Mouse (Mus musculus) gastrocnemius, postnatal 36 days (tissue): ENCODE data around the gene Daam1. TPM values are rescaled to one million over a fixed set of nuclear protein-coding genes. Genes with fewer than 3 reads are reported as not detected.
A peak's percentile ranks its signal among the peaks of the same experiment; 100 is the strongest.

Source experiments
- DNase-seq, 2 experiments: peaks; one replicate each; pipeline ENCODE4 v3.0.0; 2022
- intact Hi-C: fragments of 180-260 bp; cut with DNase I; formaldehyde crosslinking; loops from one replicate; pipeline ENCODE4 v1.15.1; 2025
- total RNA-seq, 2 experiments: library from RNA; stranded (reverse); gene quantifications; 2 replicates each; pipeline ENCODE4 v1.2.3; 2021

Daam1 gene
- total RNA-seq, 2 experiments from 2014 or later: 9.7 to 10.6 TPM

GRCm38 (mm10) chr12:71854191-71854590, 23.3 kb downstream of the Daam1 start:
- DNase-seq: no peak
- intact Hi-C loops: no loop called here

GRCm38 (mm10) chr12:71855730-71856479, 25.0 kb downstream of the Daam1 start:
- intact Hi-C loops: no loop called here
- DNase-seq: peak; percentile 55 to 59

DNA sequence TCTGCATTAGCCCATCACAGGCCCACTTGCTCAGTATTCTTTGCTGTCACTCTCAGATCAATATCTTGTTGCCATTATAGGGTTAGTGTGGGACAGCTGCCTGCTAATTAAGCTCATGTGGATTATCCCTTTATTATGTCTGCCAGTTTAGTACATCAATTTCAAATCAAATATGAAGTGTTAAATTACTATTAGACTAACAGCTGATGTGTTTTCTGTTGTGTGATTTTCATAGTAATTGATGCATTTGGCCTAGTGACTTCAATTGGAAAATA, 25.5 kb downstream of the Daam1 start:
- DNase-seq: no peak
- intact Hi-C loops: no loop called here

DNA sequence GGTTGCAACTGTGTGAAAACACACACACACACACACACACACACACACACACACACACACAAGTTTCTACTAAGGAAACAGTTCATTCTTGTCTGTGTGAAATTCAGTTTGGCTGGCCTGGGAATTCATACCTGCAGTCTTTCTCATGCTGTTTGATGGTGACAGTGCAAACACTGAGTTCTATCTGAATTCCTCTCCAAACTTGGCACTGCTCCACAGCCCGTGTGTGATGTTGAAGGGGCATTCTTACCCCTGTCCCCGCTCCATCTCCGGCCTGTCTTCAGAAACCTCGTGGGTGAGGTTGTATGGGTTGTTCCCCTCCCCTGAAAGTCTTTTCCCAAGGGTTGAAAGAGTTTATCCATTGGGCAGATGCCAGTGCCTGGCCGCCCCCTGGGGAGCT, 28.2 kb downstream of the Daam1 start:
- DNase-seq: no peak

GRCm38 (mm10) chr12:71863846-71864543, 33.1 kb downstream of the Daam1 start:
- peak in 1 of 2 experiments; percentile 48 for DNase-seq
- intact Hi-C loops: no loop called here

More for the DNA sequence above, 28.2 kb downstream of the Daam1 start:
- intact Hi-C loops: no loop called here

DNA sequence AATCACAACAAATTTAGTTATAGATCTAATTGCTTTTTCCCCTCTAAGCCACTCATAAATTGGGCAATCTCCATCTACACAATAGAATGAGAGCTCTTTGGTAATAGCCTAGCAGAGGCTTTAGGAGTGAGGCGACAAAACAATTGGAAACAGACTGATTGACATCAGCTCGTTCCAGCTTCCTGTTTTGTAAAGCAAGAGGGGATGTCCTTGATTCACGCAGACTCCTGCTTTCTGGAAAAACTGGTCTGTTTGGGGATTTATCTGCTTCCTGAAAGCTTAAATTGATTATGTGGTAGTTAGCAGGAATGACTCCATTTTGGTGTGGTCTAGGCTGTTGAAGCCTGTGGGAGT, 33.6 kb downstream of the Daam1 start:
- intact Hi-C loops: no loop called here
- DNase-seq: no peak

- intact Hi-C loops: no loop called here
- no peak for DNase-seq
Observed at GRCm38 (mm10) chr12:71865937-71866336, 35.1 kb downstream of the Daam1 start.

DNA sequence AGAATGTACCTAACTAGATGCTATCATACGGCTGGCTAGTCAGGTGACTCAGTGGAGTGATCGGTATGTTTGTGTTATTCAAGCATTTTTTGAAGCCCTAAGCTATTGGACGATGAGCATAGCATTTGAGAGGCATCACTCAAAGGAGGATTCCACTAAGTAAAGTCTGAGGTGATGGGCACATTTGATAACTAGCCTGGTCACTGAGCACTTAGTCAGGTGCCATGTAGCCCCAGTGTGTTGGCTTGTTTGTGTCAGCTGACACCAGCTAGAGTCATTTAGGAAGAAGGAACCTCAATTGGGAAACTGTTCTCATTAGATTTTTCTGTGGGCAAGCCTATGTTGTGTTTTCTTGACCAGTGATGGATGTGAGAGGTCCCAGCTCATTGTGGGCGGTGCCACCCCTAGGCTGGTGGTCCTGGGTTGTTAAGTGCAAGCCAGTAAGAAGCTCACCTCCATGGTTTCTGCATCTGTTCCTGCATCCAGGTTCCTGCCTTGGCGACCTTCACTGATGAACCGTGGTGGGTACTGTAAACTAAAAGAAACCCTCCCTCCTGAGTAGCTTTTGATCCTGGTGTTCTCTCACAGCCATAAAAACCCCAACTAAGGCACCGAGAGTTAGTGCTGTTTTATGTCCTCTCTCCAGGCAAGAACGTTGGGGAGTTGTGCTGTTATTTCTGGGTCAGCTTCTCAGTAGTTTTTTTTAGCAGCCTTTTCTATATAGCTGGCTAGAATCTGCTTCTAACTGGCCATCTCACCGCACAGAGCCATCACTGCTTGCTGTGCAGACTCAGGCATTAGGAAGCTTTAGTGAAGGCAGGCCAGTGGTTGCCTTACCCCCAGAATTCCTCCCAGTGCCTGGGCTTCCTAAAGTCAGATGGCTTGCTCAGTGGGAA, 36.7 kb downstream of the Daam1 start:
- no peak for DNase-seq
- intact Hi-C loops: no loop called here

DNA sequence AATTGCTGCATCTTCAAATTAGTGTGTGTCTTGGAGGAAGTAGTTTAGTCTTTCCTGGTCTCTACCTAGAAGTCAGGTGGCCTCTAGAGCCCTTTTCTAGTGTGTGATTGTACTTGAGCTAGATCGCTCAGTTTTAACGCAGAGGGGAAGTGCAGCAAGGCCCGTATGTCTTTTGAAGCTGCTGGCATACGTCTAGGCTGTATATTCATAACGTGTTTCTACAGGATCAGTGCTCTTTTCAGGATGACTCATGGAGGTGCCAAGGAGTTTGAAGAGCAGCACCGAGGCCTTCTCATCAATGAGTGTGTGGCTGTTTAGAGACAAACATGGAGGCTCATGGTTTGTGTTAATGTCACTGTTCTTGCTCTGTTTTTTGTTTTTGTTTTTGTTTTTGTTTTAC, 39.8 kb downstream of the Daam1 start:
- DNase-seq: no peak
- intact Hi-C loops: no loop called here

DNA sequence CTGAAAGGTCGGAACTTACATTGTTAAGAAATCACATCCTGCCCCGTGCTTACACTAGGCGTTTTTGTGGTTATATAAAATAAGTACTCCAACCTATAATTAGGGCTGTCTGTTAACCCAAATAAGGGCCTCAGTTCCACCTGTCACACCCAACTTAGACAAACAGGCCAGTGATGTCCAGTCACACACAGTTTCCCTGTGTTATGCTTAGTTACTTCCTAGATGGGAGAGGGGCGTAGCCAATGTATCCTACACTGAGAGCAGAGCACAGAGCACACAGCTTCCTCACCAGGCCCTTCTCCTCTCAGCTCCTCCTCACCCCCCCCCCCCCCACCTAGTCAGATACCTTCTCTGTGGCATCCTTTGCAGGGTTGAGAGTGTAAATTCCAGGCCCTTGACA, 41.5 kb downstream of the Daam1 start:
- intact Hi-C loops: no loop called here

GRCm38 (mm10) chr12:71874561-71874960, 43.7 kb downstream of the Daam1 start:
- DNase-seq: no peak
- intact Hi-C loops: no loop called here

More for the DNA sequence above, 41.5 kb downstream of the Daam1 start:
- DNase-seq: no peak

DNA sequence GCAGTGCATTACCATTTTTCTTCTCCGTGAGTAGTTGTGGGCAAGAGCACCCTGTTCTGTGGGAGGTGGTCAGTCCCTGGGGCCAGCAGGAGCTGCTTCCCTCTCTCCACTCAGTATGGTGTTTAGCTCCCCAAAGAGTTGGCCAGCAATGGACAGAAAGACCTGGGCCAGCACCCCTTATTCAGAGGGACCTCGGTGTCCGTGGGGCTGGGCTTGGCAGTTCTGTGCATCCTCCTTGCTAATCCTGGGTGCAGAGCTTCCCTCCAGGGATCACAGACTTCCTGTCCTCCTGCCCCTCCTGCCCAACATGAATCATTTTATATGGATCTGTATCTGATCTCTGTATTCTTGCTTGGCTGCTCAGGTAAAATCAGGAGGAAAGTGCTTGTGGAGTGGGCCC, 44.1 kb downstream of the Daam1 start:
- intact Hi-C loops: no loop called here
- no peak for DNase-seq

DNA sequence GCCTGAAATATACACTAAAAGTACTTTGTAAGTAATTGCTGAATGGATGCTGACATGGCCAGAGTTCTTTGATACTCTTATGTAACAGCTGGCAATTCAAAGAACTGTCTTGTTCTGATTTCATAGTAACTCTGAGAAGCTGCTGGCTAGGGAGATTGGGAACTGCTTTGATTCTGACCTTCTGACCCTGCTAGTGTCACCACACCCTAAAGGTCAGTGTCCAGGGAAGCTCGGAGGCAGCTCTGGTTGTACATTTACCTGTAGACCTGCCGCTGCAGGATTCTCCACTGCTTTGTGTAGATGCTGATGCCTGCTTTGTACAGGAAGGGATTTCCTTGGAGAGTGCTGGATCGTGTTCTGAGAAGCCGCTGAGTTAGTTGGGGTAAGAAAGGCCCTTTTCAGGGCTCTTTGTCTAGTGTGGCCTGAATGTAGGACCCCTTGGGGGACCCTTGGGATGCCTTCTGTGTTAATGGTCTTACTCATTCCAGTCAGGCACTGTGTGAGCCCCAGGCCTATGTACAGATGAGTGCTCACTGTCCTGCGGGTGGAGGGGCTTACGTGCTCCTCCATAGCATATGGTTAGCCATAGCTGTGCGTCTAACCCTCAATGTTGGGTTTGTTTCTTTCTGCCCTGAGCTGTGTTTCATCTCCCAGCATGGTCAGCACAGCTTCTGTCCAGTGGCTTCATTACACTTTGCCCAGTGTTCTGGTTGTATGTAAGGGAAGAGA, 45.0 kb downstream of the Daam1 start:
- intact Hi-C loops: no loop called here
- no peak for DNase-seq

DNA sequence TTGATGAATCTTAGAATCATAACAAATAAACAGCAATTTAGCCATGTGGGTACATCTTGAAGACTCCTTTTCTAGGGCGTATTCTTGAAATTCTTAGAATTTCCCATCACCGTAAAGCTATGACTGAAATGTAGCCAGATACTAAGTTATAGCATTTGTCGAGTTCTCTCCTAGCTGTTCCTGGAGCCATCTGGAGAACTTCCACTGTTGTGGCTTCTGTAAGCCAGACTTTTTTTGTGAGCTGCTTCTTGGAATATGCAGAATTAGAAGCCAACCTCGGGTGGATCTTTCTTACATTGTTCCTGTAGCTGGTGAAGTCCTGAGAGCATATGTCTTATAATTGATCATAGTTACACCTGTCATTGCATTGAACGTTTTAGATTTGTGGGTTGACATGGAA, 50.1 kb downstream of the Daam1 start:
- no peak for DNase-seq
- intact Hi-C loops: no loop called here

DNA sequence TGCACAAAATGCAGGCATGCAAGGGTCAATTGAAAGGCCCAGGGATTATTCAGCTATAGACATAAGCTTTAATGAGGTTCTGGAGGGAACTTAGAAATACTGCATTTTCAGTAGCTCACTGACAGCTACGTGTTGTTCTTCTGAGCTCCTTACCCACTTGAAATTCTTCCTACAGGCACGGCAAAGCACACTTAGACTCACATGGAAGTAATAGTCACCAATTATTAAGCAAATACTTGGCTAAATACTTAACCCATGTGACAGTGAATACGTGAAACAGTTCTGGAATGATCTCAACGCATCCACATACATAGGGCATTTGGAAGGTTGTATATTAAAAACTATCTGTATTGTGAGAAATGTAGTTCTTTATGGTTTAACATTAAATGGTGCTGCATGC, 50.6 kb downstream of the Daam1 start:
- no peak for DNase-seq
- intact Hi-C loops: no loop called here

DNA sequence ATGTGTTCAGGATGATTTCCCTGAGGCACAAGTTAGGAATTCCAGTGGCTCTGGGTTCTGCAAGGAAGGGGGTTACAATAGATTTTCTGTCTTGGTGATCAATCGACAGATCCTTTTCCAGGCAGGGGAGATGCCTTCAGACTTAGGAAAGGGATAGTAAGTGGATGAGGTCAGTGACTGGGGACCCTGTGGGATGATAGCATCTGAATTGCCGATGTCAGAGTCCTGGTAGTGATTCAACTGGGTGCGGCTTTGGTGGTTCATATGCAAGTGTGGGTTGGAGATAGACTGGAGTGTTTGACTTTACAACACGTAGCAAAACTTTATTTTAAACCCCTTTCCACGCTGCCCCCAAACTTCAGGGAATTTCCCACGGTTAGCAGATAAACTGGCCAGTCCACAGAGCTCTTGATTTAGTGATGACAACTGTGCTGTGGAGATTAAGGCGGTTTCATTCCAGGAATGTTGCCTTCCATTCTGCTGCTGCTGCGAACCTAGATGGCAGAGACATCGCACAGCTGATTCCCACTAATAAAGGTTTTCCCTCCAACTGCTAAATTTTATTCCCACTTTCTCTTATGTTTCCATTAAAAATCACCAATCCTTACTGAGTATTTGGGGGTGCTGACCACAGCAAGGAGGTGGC, 52.3 kb downstream of the Daam1 start:
- intact Hi-C loops: no loop called here
- DNase-seq: no peak

GRCm38 (mm10) chr12:71885170-71885574, 54.3 kb downstream of the Daam1 start:
- DNase-seq: no peak
- intact Hi-C loops: no loop called here

DNA sequence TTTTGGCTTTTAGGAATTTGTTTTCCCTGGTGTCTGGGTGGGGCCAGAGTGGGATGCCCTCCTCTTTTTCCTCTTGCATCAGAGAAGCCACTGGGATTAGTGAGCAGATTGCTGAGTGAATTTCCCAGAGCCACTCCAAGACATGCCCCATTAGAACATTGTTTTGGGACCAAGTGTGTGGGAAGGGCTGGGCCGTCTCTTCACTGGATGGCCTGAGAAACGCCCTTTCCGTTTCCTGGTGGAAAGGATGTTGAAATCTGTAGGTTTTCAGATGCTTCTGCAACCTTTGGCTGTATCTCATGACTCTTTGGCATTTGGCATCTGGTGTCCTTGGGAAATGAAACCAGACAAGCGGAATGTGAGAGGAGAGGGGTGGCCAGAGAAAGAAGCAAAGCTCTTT, 54.8 kb downstream of the Daam1 start:
- intact Hi-C loops: no loop called here
- no peak for DNase-seq

DNA sequence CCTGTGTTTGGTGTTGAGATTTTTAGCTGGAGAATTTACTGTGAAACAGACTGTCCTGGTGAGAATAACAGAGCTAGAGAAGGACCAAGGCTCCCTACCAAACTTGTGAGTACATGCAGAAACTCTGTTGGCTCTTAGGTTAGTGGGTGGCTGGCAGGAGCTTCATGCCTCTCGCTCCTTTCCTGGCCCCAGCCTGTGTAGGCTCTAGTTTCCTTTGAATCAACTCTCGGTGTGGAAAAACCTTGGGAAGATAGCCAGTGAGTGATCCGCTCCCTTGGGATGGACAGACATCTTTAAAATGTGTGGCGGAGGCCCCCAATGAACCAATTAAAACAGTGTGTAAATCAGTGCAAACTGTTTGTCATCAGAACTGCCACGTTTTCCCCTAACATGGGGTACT, 55.5 kb downstream of the Daam1 start:
- intact Hi-C loops: no loop called here
- no peak for DNase-seq

- DNase-seq: no peak
- intact Hi-C loops: no loop called here
Observed at GRCm38 (mm10) chr12:71886941-71887340, 56.1 kb downstream of the Daam1 start.
